Mouse (Mus musculus): ENCODE measurements around the gene Wdr54.

Gene Wdr54

DNA sequence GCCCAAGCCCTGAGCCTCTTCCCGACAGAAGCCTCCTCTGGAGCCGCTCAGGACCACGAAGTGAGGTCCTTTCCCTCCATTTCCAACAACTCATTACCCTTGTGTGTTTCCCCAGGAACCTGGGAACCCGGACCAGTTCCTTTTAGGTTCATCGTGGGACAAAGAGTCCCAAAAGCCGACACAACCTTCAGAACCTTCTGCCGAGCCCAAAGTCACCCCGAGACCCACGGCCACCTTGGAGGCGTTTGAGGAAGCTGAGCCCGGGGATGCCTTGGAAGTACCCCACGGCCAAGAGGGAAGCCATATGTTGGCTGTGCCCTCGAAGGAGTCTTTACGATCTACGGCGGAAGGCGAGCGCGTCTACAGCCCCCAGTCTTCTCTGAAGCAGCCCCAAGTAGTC lies 5.2 kb upstream of the Wdr54 start:
- DNase-seq (ENCODE audit: extremely low read depth, low read depth) = no peak

GRCm38 (mm10) chr6:83159456-83159855 lies 3.3 kb upstream of the Wdr54 start:
- DNase-seq (ENCODE audit: extremely low read depth, low read depth) = peak; percentile 55

DNA sequence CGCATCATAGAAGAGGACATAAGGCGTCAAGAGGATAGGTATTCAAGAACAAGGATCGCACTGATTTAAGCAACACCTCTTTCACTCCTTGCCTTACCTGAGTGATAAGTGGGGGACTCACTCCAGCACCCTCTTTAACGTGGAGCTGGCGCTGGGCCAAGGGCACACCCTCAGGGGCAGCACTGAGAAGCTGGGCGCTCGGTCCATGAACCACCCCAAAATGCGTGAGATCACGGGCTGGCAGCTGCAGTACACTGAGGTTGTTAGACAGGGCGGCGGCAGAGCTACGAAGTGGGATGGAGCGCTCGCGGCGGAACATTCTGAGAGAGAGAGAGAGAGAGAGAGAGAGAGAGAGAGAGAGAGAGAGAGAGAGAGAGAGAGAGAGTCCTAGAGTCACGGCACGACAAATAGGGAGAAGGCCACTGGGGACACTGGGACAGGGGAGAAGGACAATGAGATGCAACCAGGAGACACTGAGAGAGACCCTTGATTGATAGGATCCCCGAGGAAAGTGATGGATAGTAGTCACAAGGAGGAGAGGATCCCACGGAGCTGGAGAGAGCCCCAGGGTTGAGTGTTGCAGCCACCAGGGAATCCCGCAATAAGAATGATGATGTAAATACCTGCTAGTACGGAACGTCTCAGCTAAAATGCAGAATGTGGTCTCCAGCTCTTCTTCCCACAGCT lies 502 bp downstream of the Wdr54 start:
- no peak for DNase-seq (ENCODE audit: extremely low read depth, low read depth)

DNA sequence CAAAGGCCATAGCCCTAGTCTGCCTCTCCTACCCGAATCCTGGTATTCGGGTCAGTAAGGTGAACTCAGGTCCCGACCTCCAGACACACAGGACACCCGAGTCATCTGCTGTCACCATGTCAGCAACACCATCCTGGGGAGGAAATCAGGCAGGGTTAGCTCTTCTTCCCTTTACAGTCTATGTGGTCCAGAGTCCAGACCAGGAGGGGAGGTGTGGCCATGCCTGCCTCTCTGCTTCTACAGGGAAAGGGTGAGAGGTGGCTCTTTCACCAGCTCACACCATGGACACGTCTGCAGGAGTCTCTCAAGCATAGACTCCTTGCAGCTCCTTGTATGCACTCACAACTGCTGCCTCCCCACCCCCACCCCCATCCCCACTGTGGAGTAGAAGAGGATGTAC lies 2.7 kb downstream of the Wdr54 start:
- DNase-seq (ENCODE audit: extremely low read depth, low read depth) = no peak

- DNase-seq (ENCODE audit: extremely low read depth, low read depth) = no peak
Observed at GRCm38 (mm10) chr6:83153038-83153437, 3.2 kb downstream of the Wdr54 start.

DNA sequence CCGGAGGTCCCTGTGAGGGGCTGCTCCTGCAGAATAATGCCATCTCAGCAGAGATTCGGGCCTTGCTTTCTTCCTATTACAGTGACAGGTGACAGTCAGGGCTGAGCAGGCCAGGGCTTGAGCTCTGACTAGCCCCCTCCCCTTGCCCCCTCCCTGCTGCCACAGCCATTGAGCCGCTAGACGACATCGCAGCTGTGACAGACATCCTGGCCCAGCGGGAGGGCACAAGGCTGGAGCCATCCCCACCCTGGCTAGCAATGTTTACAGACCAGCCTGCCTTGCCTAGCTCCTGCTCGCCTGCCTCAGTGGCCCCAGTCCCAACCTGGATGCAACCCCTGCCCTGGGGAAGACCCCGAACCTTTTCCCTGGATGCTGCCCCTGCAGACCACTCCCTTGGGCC lies 4.5 kb downstream of the Wdr54 start:
- DNase-seq (ENCODE audit: extremely low read depth, low read depth) = no peak

DNA sequence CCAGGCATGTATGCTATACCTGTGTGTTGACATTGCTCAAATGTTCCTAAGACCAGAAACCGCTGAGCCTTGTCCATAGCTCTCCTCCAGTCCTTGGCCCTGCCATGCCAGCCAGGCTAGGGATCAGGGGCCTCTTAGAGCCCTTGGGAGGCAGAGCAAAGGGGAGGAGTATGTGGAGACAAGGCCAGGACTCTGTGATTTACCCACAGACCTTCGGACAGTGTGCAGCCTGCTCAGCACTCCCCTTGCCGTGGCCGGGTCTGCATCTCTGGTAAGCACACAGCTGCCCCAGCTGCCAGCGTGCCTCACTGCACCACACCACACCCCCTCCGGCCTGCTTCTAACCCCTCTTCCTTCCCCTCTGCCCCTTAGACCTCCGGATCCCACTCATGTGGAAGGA lies 8.9 kb downstream of the Wdr54 start:
- DNase-seq (ENCODE audit: extremely low read depth, low read depth) = no peak

- DNase-seq (ENCODE audit: extremely low read depth, low read depth) = no peak
Observed at GRCm38 (mm10) chr6:83145805-83146204, 10.4 kb downstream of the Wdr54 start.

GRCm38 (mm10) chr6:83145209-83145608 lies 11.0 kb downstream of the Wdr54 start:
- DNase-seq (ENCODE audit: extremely low read depth, low read depth) = no peak

- no peak for DNase-seq (ENCODE audit: extremely low read depth, low read depth)
Observed at GRCm38 (mm10) chr6:83142886-83143285, 13.3 kb downstream of the Wdr54 start.

DNA sequence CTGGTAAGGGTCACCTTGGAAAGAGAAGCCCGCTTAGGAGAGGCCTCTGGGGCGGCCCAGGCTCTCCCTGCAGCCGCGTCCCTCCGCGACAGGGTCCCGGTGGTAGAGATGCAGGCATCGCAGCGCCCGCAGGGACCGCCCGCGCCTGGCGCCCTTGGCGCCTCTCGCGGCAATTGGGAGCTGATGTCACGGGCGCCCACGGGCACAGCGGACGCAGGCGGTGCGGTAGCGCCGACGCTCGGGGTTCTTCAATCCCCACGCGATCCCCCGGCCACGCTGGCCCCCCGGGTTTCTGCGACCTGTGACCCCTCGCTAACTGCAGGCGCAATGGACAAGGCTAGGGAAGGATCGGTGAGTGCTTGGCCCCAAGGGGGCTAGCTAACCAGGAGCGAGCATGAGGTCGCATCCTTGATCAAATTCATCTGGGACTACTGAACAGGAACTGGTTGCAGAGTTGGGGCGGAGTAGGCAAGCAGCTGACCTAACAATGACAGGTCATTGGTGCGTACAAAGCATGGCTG lies 13.9 kb downstream of the Wdr54 start:
- no peak for DNase-seq (ENCODE audit: extremely low read depth, low read depth)

- DNase-seq (ENCODE audit: extremely low read depth, low read depth) = no peak
Observed at GRCm38 (mm10) chr6:83141636-83142035, 14.6 kb downstream of the Wdr54 start.

- no peak for DNase-seq (ENCODE audit: extremely low read depth, low read depth)
Observed at GRCm38 (mm10) chr6:83140044-83140443, 16.2 kb downstream of the Wdr54 start.

GRCm38 (mm10) chr6:83138056-83138455 lies 18.1 kb downstream of the Wdr54 start:
- no peak for DNase-seq (ENCODE audit: extremely low read depth, low read depth)

GRCm38 (mm10) chr6:83137576-83137950 lies 18.6 kb downstream of the Wdr54 start:
- DNase-seq (ENCODE audit: extremely low read depth, low read depth) = no peak

DNA sequence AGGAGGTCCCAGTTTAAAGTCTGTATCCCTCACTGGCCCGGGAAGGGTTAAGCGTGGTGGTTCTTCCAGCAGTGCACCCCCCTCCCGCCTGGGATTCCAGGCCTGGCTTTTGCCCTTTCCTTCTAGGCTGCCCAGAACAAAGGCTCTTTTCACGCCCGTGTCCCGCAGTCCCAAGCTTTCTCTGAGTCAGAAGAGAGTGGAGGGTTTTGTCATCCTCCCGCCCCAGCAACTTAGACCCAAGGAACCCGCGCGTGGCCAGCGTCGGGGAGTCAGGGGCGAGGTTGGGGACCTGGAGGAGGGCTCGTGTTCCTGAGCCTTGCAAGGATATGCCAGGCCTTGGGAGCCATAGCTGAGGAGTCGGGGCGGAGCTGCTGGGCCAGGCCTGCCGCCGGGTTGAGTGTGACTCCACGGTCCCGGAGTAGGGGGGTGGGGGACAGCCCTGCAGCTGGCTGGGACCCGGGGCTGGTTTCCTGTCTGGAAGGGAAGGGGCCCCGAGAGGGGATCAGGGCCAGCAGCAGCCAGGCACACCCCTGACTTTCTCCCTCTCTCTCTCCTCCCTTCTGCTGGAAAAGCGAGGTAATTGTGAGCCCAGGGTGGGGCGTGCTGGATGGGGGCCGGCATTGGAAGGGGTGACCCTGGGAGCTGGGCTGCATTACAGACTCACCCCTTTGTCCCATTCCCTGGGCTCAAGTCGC lies 19.2 kb downstream of the Wdr54 start:
- no peak for DNase-seq (ENCODE audit: extremely low read depth, low read depth)

- no peak for DNase-seq (ENCODE audit: extremely low read depth, low read depth)
Observed at GRCm38 (mm10) chr6:83136291-83136880, 19.8 kb downstream of the Wdr54 start.

DNA sequence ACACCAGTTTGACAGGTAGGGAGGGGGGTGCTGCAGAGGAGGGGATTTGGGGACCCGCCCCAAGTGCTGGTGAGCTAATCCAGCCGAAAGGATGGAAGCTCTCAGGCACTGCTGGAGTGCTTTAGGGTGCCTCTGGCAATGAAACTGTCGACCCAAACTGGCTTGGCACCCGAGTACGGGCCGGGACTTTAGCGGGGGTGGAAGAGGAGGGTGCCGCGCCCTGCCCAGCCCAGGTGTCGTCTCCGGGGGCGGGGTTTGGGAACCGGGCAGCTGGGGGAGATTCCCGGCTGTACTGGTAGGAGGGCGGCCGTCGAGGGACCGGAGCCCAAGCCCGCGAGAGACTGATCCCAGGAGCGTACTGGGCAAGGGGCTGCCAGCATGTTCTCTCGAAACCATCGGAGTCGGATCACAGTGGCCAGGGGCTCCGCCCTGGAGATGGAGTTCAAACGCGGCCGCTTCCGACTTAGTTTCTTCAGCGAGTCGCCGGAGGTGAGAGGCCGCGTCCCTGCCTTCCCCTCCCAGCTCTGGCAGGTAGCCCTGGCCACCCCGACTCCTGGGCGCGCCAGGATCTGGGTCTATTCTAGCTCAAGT lies 20.5 kb downstream of the Wdr54 start:
- DNase-seq (ENCODE audit: extremely low read depth, low read depth) = no peak

- DNase-seq (ENCODE audit: extremely low read depth, low read depth) = no peak
Observed at GRCm38 (mm10) chr6:83134951-83135513, 21.2 kb downstream of the Wdr54 start, which contains the start of gene Rtkn. TSS of gene Rtkn (plus strand) at chr6:83135463.

- DNase-seq (ENCODE audit: extremely low read depth, low read depth) = no peak
Observed at GRCm38 (mm10) chr6:83134226-83134625, 22.0 kb downstream of the Wdr54 start.

- DNase-seq (ENCODE audit: extremely low read depth, low read depth) = no peak
Observed at GRCm38 (mm10) chr6:83132176-83132919, 23.8 kb downstream of the Wdr54 start.
